Mouse (Mus musculus): ENCODE results near the gene Sidt2. TPM values are rescaled to one million over a fixed set of nuclear protein-coding genes. Genes with fewer than 3 reads are reported as not detected.

The Sidt2 gene
- polyA plus RNA-seq (2015; fragmentation: Nextera tagmentation; extraction: Ambion mirVana) = 36.6 and 37.6 TPM in 2 replicates

- peak; percentile 95 for ATAC-seq (ENCODE audit: low FRiP score)
- peak within 1 kb of the TSS; percentile 97 for H3K4me2 ChIP-seq
- WGBS = under 1% methylated on average over 48 of the region's 48 CpGs
- peak within 1 kb of the TSS; percentile 86 for H3K4me3 ChIP-seq
- peaks cover 21% of the 10 kb centered on the region for H3K36me3 ChIP-seq
- H3K9me3 ChIP-seq = no peaks in the 10 kb centered on the region
- peak within 1 kb of the TSS; percentile 95 for H3K9ac ChIP-seq
- H3K4me1 ChIP-seq (replicated peaks) = peaks cover 48% of the 10 kb centered on the region
- peak within 1 kb of the TSS; percentile 91 for H3K27ac ChIP-seq
- no peaks in the 10 kb centered on the region for H3K27me3 ChIP-seq
Observed at GRCm38 (mm10) chr9:45955107-45955963, at the start of gene Sidt2. Gene Sidt2 (minus strand): TSS chr9:45955258.

DNA sequence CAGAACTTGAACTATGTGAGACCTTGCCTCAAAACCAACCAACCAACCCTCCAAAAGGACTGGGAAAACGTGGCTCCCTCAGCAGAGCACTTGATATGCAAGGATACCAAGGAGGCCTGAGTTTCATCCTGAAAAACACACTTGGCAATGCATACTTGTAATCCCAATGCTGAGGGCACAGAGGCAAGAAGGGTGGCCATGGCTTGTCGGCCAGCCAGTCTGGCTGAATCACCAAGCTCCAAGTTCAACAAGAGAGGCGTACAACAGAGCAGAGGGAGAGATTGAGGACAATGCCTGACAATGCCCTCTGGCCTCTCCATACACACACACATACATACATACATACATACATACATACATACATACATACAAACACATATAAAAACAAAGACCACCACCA is 49.5 kb upstream of the Sidt2 start:
- H3K4me3 ChIP-seq = no peak overlapping the region
- no peak overlapping the region for H3K4me2 ChIP-seq
- no peak overlapping the region for H3K9ac ChIP-seq
- ATAC-seq (ENCODE audit: low FRiP score) = no peak
- WGBS = 64% methylated on average over 3 of the region's 3 CpGs
- no peaks in the 10 kb centered on the region; the same call in 1 of the 2 replicates for H3K4me1 ChIP-seq (replicated peaks)
- H3K9me3 ChIP-seq = no peaks in the 10 kb centered on the region
- H3K27ac ChIP-seq = no peak overlapping the region
- no peaks in the 10 kb centered on the region for H3K27me3 ChIP-seq
- no peaks in the 10 kb centered on the region for H3K36me3 ChIP-seq

DNA sequence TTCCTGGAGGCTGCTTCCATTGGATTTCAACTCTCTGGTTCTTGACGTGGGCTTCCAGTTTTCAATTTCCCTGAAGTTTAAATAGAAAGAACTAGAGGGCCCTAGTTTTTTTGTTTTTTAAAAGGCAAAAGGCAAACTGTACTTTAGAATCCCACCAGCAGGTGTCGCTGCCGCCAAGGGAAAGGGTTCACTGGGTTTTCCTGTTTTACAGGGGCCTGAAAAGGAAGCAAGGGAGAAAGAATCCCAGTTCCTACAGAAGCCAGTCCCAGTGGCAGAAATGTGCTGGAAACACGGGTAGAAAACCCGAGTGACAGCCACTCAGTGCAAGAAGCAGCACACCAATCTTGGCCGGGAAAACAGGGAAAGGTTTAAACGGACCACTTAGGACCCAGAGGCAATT is 48.7 kb upstream of the Sidt2 start:
- no peak overlapping the region for H3K9ac ChIP-seq
- WGBS = 11% methylated on average over 7 of the region's 7 CpGs
- no peaks in the 10 kb centered on the region; the same call in 1 of the 2 replicates for H3K4me1 ChIP-seq (replicated peaks)
- no peaks in the 10 kb centered on the region for H3K36me3 ChIP-seq
- no peak overlapping the region for H3K27ac ChIP-seq
- no peak overlapping the region for H3K4me2 ChIP-seq
- no peaks in the 10 kb centered on the region for H3K9me3 ChIP-seq
- no peaks in the 10 kb centered on the region for H3K27me3 ChIP-seq
- no peak for ATAC-seq (ENCODE audit: low FRiP score)
- H3K4me3 ChIP-seq = no peak overlapping the region

DNA sequence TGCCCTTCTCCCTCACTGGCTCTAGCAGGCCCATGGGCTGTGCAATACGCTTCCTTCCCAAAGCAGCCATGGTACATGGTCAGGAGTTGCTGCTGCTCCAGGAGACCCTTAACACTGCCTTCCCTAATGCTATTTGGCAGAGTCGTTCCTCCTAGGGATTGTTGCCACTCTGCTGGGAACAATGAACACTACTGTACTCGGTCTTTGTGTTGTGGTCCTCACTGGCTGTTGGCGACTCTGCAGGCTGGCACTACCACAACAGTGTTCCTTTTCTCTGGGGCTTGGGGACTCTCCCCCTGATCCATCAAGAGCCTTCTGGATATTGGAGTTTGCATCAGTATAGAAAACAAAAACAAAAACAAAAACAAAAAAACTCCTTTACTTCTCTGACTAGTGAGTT is 44.0 kb upstream of the Sidt2 start:
- Histone ChIP-seq H3K4me2 (no peak overlapping the region), H3K27me3 (no peaks in the 10 kb centered on the region), H3K9ac (no peak overlapping the region), H3K4me1 (replicated peaks) (no peaks in the 10 kb centered on the region; the same call in 1 of the 2 replicates), H3K27ac (no peak overlapping the region), H3K36me3 (no peaks in the 10 kb centered on the region), H3K4me3 (no peak overlapping the region), H3K9me3 (no peaks in the 10 kb centered on the region)
- ATAC-seq (ENCODE audit: low FRiP score) = no peak
- WGBS = 65% methylated on average over 4 of the region's 4 CpGs

DNA sequence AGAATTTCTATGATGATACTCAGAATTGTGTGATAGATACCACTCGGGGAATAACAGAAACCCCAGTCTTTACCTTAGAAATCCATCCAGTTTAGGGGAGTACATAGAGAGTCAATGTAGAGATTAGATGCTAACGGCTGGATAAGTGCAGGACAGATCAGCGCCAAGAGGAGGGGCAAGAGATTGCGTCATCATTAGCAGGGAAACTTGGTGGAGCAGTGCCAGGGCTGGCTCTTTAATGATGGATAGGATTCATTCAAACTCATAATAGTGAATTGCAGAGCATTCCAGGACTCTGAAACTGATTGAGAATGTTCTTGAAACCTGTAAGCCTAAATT is 30.1 kb upstream of the Sidt2 start:
- no peaks in the 10 kb centered on the region for H3K9me3 ChIP-seq
- H3K27me3 ChIP-seq = no peaks in the 10 kb centered on the region
- peaks cover 40% of the 10 kb centered on the region for H3K4me1 ChIP-seq (replicated peaks)
- peak overlapping the region; percentile 97 for H3K27ac ChIP-seq
- ATAC-seq (ENCODE audit: low FRiP score) = peak; percentile 82
- no peaks in the 10 kb centered on the region for H3K36me3 ChIP-seq
- peak overlapping the region; percentile 98 for H3K4me3 ChIP-seq
- H3K4me2 ChIP-seq = peak overlapping the region; percentile 94
- WGBS = 2% methylated on average over 4 of the region's 4 CpGs
- peak overlapping the region; percentile 97 for H3K9ac ChIP-seq

DNA sequence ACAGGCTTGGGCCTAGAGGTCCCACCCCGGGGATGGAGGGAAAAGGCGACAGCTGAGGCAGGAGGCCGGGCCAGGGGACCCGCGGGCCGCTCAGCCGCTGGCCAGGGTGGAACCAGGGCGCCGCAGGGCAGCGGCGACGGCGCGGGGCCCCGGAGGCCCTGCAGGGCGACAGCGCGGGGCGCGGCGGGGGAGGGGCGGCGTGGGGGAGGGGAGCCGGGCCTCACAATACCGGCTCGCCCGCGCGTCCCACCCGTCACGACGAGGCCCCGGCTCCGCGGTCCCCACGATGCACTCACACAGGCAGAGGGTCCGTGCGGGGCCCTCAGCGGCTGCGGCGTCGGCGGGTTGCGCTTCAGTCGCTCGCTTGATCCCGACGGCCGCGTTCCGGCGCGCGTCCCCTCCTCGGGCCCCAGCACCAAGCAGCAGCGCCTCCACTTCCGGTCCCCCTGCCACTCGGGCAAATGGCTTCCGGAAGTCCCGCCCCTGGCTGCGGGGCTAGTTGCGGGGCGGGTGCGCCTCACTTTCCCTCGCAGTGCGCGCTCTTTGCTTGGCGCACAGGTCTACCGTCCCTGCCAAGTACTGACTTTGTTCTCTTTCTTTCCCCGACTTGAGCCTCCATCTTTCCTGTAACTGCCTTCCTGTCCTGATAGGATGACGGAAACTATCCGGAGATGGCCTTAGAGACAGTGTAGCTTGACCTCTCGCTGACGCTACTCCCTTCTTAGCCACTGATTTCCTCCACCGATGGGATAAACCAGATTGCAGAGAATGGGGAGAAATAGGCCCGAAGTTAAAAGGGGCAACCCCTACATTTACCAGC is 29.6 kb upstream of the Sidt2 start:
- Histone ChIP-seq H3K4me1 (replicated peaks) (peaks cover 46% of the 10 kb centered on the region), H3K9me3 (no peaks in the 10 kb centered on the region), H3K4me3 (peak overlapping the region; percentile 98), H3K9ac (peak overlapping the region; percentile 97), H3K27me3 (no peaks in the 10 kb centered on the region), H3K36me3 (no peaks in the 10 kb centered on the region), H3K4me2 (peak overlapping the region; percentile 94), H3K27ac (peak overlapping the region; percentile 97)
- peak; percentile 95 for ATAC-seq (ENCODE audit: low FRiP score)
- under 1% methylated on average over 49 of the region's 76 CpGs for WGBS

- no peaks in the 10 kb centered on the region for H3K36me3 ChIP-seq
- peak overlapping the region; percentile 97 for H3K27ac ChIP-seq
- no peaks in the 10 kb centered on the region for H3K9me3 ChIP-seq
- peak overlapping the region; percentile 97 for H3K9ac ChIP-seq
- H3K4me1 ChIP-seq (replicated peaks) = peaks cover 46% of the 10 kb centered on the region
- no peaks in the 10 kb centered on the region for H3K27me3 ChIP-seq
- H3K4me2 ChIP-seq = peak overlapping the region; percentile 94
- under 1% methylated on average over 23 of the region's 23 CpGs for WGBS
- peak overlapping the region; percentile 98 for H3K4me3 ChIP-seq
- ATAC-seq (ENCODE audit: low FRiP score) = peak; percentile 8; the same call in 1 of the 2 replicates
Observed at GRCm38 (mm10) chr9:45983676-45984408, 28.8 kb upstream of the Sidt2 start.

DNA sequence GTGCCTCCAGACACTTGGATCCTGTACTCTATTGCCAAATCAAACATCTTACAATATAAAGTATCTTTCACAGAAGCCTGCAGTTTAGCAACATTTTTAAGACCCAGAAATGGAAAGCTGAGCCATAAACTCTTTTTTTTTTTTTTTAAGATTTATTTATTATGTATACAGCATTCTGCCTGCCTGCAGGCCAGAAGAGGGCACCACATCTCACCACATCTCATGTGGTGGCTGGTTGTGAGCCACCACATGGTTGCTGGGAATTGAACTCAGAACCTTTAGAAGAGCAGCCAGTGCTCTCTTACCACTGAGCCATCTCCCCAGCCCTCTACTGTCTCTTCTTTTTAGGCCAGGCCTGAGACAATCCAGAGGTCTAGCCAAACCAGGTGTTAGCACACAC is 26.3 kb upstream of the Sidt2 start:
- Histone ChIP-seq H3K27me3 (no peaks in the 10 kb centered on the region), H3K4me3 (no peak overlapping the region), H3K4me1 (replicated peaks) (peaks cover 54% of the 10 kb centered on the region), H3K27ac (no peak overlapping the region), H3K9ac (no peak overlapping the region), H3K36me3 (peaks cover 3% of the 10 kb centered on the region; the same call in 1 of the 2 replicates), H3K9me3 (no peaks in the 10 kb centered on the region), H3K4me2 (peak overlapping the region; percentile 27; the same call in 1 of the 2 replicates)
- no peak for ATAC-seq (ENCODE audit: low FRiP score)

- H3K36me3 ChIP-seq = peaks cover 7% of the 10 kb centered on the region
- peaks cover 49% of the 10 kb centered on the region for H3K4me1 ChIP-seq (replicated peaks)
- H3K27ac ChIP-seq = no peak overlapping the region
- H3K4me2 ChIP-seq = no peak overlapping the region
- 95% methylated on average over 1 of the region's 1 CpGs for WGBS
- H3K9me3 ChIP-seq = no peaks in the 10 kb centered on the region
- H3K9ac ChIP-seq = no peak overlapping the region
- ATAC-seq (ENCODE audit: low FRiP score) = no peak
- H3K4me3 ChIP-seq = no peak overlapping the region
- H3K27me3 ChIP-seq = no peaks in the 10 kb centered on the region
Observed at GRCm38 (mm10) chr9:45980611-45981010, 25.6 kb upstream of the Sidt2 start.

GRCm38 (mm10) chr9:45979778-45980177 is 24.7 kb upstream of the Sidt2 start:
- Histone ChIP-seq H3K9me3 (no peaks in the 10 kb centered on the region), H3K27ac (no peak overlapping the region), H3K4me2 (no peak overlapping the region; the same call in 1 of the 2 replicates), H3K9ac (no peak overlapping the region), H3K36me3 (peaks cover 13% of the 10 kb centered on the region), H3K4me1 (replicated peaks) (peaks cover 47% of the 10 kb centered on the region), H3K27me3 (no peaks in the 10 kb centered on the region), H3K4me3 (no peak overlapping the region)
- WGBS = 95% methylated on average over 2 of the region's 2 CpGs
- ATAC-seq (ENCODE audit: low FRiP score) = no peak

- 83% methylated on average over 2 of the region's 2 CpGs for WGBS
- Histone ChIP-seq H3K4me1 (replicated peaks) (peaks cover 27% of the 10 kb centered on the region), H3K4me2 (no peak overlapping the region), H3K4me3 (no peak overlapping the region), H3K9me3 (no peaks in the 10 kb centered on the region), H3K27me3 (no peaks in the 10 kb centered on the region), H3K36me3 (peaks cover 39% of the 10 kb centered on the region), H3K9ac (no peak overlapping the region), H3K27ac (no peak overlapping the region)
- ATAC-seq (ENCODE audit: low FRiP score) = no peak
Observed at GRCm38 (mm10) chr9:45976884-45977283, 21.8 kb upstream of the Sidt2 start.

DNA sequence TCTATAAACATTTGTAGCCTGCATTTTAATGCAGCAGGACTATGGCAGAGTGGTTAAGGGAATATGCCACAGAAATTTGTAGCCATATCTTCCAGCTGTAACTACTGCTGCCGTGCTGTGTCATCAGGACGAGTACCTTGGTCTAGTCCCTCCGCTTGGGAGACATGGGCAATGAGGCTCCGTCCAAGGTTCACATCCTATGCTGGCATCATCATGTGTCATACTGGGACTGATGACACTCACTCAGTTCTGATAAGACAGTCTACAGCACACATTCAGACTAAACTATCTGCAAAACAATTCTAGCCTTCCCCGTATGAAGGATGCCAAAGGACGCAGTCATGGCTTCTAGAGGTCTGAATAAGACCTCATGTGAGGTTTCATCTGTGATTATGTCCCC is 8.5 kb upstream of the Sidt2 start:
- H3K4me2 ChIP-seq = no peak overlapping the region
- no peak for ATAC-seq (ENCODE audit: low FRiP score)
- no peaks in the 10 kb centered on the region for H3K27me3 ChIP-seq
- H3K9ac ChIP-seq = no peak overlapping the region
- no peaks in the 10 kb centered on the region for H3K9me3 ChIP-seq
- 95% methylated on average over 6 of the region's 6 CpGs for WGBS
- no peak overlapping the region for H3K27ac ChIP-seq
- no peak overlapping the region for H3K4me3 ChIP-seq
- peaks cover 78% of the 10 kb centered on the region for H3K36me3 ChIP-seq
- peaks cover 5% of the 10 kb centered on the region for H3K4me1 ChIP-seq (replicated peaks)
